Mouse (Mus musculus) CH12.LX (cell line): ENCODE results near the gene Wipf1. TPM values are rescaled to one million over a fixed set of nuclear protein-coding genes. Genes with fewer than 3 reads are reported as not detected.

ENCODE experiments used
- DNase-seq: peaks from one replicate; pipeline ENCODE4 v3.0.0-alpha.2; 2013; ENCODE audit errors: extremely low read depth
- H3K27ac ChIP-seq: 2 replicates; pipeline ENCODE4 v1.5.1; 2012; ENCODE audit warnings: low read depth, mild to moderate bottlenecking, control low read depth, moderate library complexity; ENCODE audit not compliant: insufficient read depth
- H3K27me3 ChIP-seq: replicated peaks from 2 replicates; pipeline ENCODE3; 2012; ENCODE audit warnings: inconsistent platforms
- H3K36me3 ChIP-seq, 2 experiments: replicated peaks in 1 of 2; 2 replicates each; pipeline versions ENCODE3 to v1.6.1; 2012; ENCODE audit warnings: inconsistent platforms in 1 of 2, low read length in 1 of 2, mild to moderate bottlenecking in 1 of 2, mixed read lengths in 1 of 2, moderate library complexity in 1 of 2; ENCODE audit not compliant: control insufficient read depth in 1 of 2, insufficient read depth in 1 of 2
- H3K4me1 ChIP-seq, 2 experiments: 2 replicates each; pipeline ENCODE4 v1.6.1; 2012; ENCODE audit warnings: inconsistent platforms in 1 of 2, moderate library complexity in 1 of 2; ENCODE audit not compliant: insufficient read depth in 2 of 2, control insufficient read depth in 1 of 2
- H3K4me2 ChIP-seq: 2 replicates; pipeline ENCODE4 v1.6.1; 2012; ENCODE audit warnings: low read depth, mild to moderate bottlenecking, control low read depth; ENCODE audit not compliant: poor library complexity, insufficient read depth, severe bottlenecking
- H3K4me3 ChIP-seq, 3 experiments: fragments of 150-350 bp in 1 of 3; sonication (generic) in 1 of 3; replicated peaks in 1 of 3; 2 replicates each; pipeline versions ENCODE3 to v1.5.1; 2011 to 2012; ENCODE audit warnings: low read depth in 2 of 3, low read length in 2 of 3, mild to moderate bottlenecking in 2 of 3, moderate library complexity in 2 of 3, control low read depth in 1 of 3, improper control_type of control experiment in 1 of 3, inconsistent platforms in 1 of 3, mixed read lengths in 1 of 3; ENCODE audit not compliant: poor library complexity in 1 of 3
- H3K79me2 ChIP-seq: replicated peaks from 2 replicates; pipeline ENCODE4 v1.6.1; 2012; ENCODE audit warnings: mild to moderate bottlenecking, moderate library complexity; ENCODE audit not compliant: control insufficient read depth, poor library complexity, insufficient read depth, severe bottlenecking; ENCODE audit errors: extremely low read depth
- H3K9ac ChIP-seq: 2 replicates; pipeline ENCODE4 v1.6.1; 2012; ENCODE audit warnings: low read depth, mild to moderate bottlenecking, control low read depth, moderate library complexity; ENCODE audit not compliant: insufficient read depth
- H3K9me3 ChIP-seq: replicated peaks from 2 replicates; pipeline ENCODE3; 2012; ENCODE audit warnings: low read length, inconsistent platforms, mixed read lengths
- CHD2 ChIP-seq: IDR thresholded peaks from 2 replicates; pipeline ENCODE4 v1.6.1; 2011; ENCODE audit warnings: low read length, improper control_type of control experiment
- E2F4 ChIP-seq: IDR thresholded peaks from 2 replicates; pipeline ENCODE4 v1.6.1; 2011; ENCODE audit warnings: low read depth, low read length, improper control_type of control experiment; ENCODE audit not compliant: insufficient replicate concordance
- EP300 ChIP-seq: IDR thresholded peaks from 2 replicates; pipeline ENCODE4 v1.6.1; 2011; ENCODE audit warnings: low read length, improper control_type of control experiment
- IRF4 ChIP-seq: IDR thresholded peaks from 2 replicates; pipeline ENCODE4 v1.6.1; 2014; ENCODE audit warnings: low read depth, mild to moderate bottlenecking, inconsistent platforms, low read length, improper control_type of control experiment
- KAT2A ChIP-seq: IDR thresholded peaks from 2 replicates; pipeline ENCODE4 v1.6.1; 2012; ENCODE audit warnings: low read length, improper control_type of control experiment, inconsistent platforms; ENCODE audit not compliant: insufficient replicate concordance
- MAZ ChIP-seq: IDR thresholded peaks from 2 replicates; pipeline ENCODE4 v1.6.1; 2012; ENCODE audit warnings: low read depth, mild to moderate bottlenecking, inconsistent platforms, low read length, improper control_type of control experiment, moderate library complexity
- NRF1 ChIP-seq: IDR thresholded peaks from 2 replicates; pipeline ENCODE4 v1.6.1; 2014; ENCODE audit warnings: low read depth, mild to moderate bottlenecking, inconsistent platforms, low read length, improper control_type of control experiment, moderate library complexity
- PAX5 ChIP-seq: IDR thresholded peaks from 2 replicates; pipeline ENCODE4 v1.6.1; 2012; ENCODE audit warnings: low read length, inconsistent platforms, mixed read lengths
- RAD21 ChIP-seq: IDR thresholded peaks from 2 replicates; pipeline ENCODE4 v1.6.1; 2011; ENCODE audit warnings: low read depth, mild to moderate bottlenecking, low read length, improper control_type of control experiment, moderate library complexity
- SMC3 ChIP-seq: IDR thresholded peaks from 2 replicates; pipeline ENCODE4 v1.6.1; 2011; ENCODE audit warnings: low read depth, low read length, improper control_type of control experiment
- TCF12 ChIP-seq: IDR thresholded peaks from 2 replicates; pipeline ENCODE4 v1.6.1; 2014; ENCODE audit warnings: low read depth, mild to moderate bottlenecking, inconsistent platforms, low read length, improper control_type of control experiment
- UBTF ChIP-seq: IDR thresholded peaks from 2 replicates; pipeline ENCODE4 v1.6.1; 2012; ENCODE audit warnings: low read depth, mild to moderate bottlenecking, inconsistent platforms, low read length, improper control_type of control experiment, moderate library complexity
- USF2 ChIP-seq: conservative IDR thresholded peaks from 2 replicates; pipeline ENCODE4 v1.6.1; 2011; ENCODE audit warnings: low read depth, low read length, improper control_type of control experiment
- ZC3H11A ChIP-seq: IDR thresholded peaks from 2 replicates; pipeline ENCODE4 v1.6.1; 2012; ENCODE audit warnings: low read depth, mild to moderate bottlenecking, inconsistent platforms, low read length, improper control_type of control experiment
- dilution Hi-C: fragments of 300-500 bp; cut with MboI; formaldehyde crosslinking; loops from 2 replicates; pipeline ENCODE4 v1.14.3; 2020; ENCODE audit warnings: low sequenced_read_pairs; ENCODE audit not compliant: extremely low pct_unique_long_range_greater_than_20kb, extremely low pct_ligation_motif_present
- in situ Hi-C: fragments of 300-500 bp; cut with MboI; formaldehyde crosslinking; loops from 3 replicates; pipeline ENCODE4 v1.14.3; 2019; ENCODE audit warnings: low sequenced_read_pairs, low pct_ligation_motif_present, low pct_unique_long_range_greater_than_20kb, mixed read lengths
- polyA plus RNA-seq: library from polyadenylated mRNA; unstranded; fragments of >175 nt; gene quantifications from 2 replicates; pipeline ENCODE4 v1.2.1, GENCODE M21; 2012; ENCODE audit warnings: low read depth; ENCODE audit not compliant: insufficient read length
- total RNA-seq, 2 experiments: library from RNA; depleted of rRNA; stranded (reverse); fragments of 300-350 nt in 1 of 2; fragments of >200 nt in 1 of 2; gene quantifications; 2 replicates each; pipeline ENCODE4 v1.2.3; 2012 to 2014

The Wipf1 gene
- total RNA-seq (2012; rRNA removed): 18.3 and 19.2 TPM in 2 replicates
- total RNA-seq (2014; rRNA removed): 18.8 and 21.8 TPM in 2 replicates
- polyA plus RNA-seq: 88.7 and 95.0 TPM in 2 replicates

- DNase-seq: no peak
- dilution Hi-C loops (no loop called here), in situ Hi-C loops (no loop called here)
- H3K27me3 ChIP-seq: peaks cover 1% of the 10 kb centered on the region
- H3K4me3 ChIP-seq: peak within 1 kb of the TSS; percentile 16 to 71 (median 25)
- H3K9me3 ChIP-seq: peaks cover 9% of the 10 kb centered on the region
- no peaks in the 10 kb centered on the region for H3K36me3 ChIP-seq
- H3K4me2 ChIP-seq: peak within 1 kb of the TSS; percentile 61
- H3K9ac ChIP-seq: peak within 1 kb of the TSS; percentile 57
- H3K79me2 ChIP-seq: no peaks in the 10 kb centered on the region
- H3K27ac ChIP-seq: no peak within 1 kb of the TSS
- peaks cover 9 to 18% of the 10 kb centered on the region in 2 experiments for H3K4me1 ChIP-seq
- TF ChIP-seq UBTF (0 out of 2 replicates have a peak, but pooled peaks have one; percentile 69), PAX5 (no peak), TCF12 (no peak)
Measured at GRCm38 (mm10) chr2:73529356-73530330, at the start of gene Wipf1. Gene Wipf1, minus strand, starts transcription at chr2:73529734.

- H3K27ac ChIP-seq: no peak overlapping the region
- H3K9ac ChIP-seq: no peak overlapping the region
- no peaks in the 10 kb centered on the region for H3K79me2 ChIP-seq
- TF ChIP-seq CHD2 (no peak), MAZ (no peak), ZC3H11A (no peak), RAD21 (no peak), SMC3 (no peak), USF2 (no peak), NRF1 (no peak), IRF4 (no peak), KAT2A (no peak), E2F4 (no peak), EP300 (no peak)
- dilution Hi-C loops (no loop called here), in situ Hi-C loops (loop anchor here (25.0 kb wide), 2 partner anchors 408 to 1083 kb away; partner anchors contain the start of genes Evx2 and Hoxd13)
- no peaks in the 10 kb centered on the region for H3K27me3 ChIP-seq
- no peaks in the 10 kb centered on the region for H3K9me3 ChIP-seq
- H3K4me1 ChIP-seq: peaks cover 0 to 7% of the 10 kb centered on the region in 2 experiments; a peak in 1 of 4 replicates
- H3K36me3 ChIP-seq: no peaks in the 10 kb centered on the region
- H3K4me3 ChIP-seq: no peak overlapping the region
- DNase-seq: no peak
- no peak overlapping the region for H3K4me2 ChIP-seq
Measured at GRCm38 (mm10) chr2:73579168-73579567, 49.6 kb upstream of the Wipf1 start.
